Mouse (Mus musculus): ENCODE data around the gene 4930535I16Rik.

DNA sequence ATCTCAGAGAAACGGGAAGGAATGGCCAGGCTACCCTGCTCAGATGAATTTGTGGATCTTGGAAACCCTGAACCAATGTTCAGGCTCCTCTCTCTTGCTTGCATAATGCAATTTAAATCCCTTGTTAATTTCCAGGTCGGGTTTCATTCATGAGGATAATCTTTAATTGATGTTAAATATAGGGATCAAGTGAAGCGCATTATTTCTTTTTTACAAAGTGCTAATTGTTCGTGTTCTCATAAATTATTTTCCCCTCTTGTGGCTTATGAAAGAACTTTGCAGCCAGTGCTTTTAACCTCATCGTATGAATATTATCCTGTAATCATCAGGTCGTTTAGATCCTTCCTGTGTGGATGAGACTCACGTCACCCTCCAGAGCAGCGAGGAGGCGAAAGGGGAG lies 44.9 kb upstream of the 4930535I16Rik start:
- TF ChIP-seq CTCF (IDR thresholded peaks at IDR 0.05; ENCODE audit: extremely low read depth, insufficient read depth, low read length) = no peak
- TF ChIP-seq POLR2A (IDR thresholded peaks at IDR 0.05; ENCODE audit: extremely low read depth, insufficient read depth, low read length) = no peak

Data from cortical plate, adult 2 months (tissue).